Mouse (Mus musculus) erythroblast, embryonic 14.5 days (primary cell): ENCODE results near the gene Zfpm1.

Source experiments
- GATA1 ChIP-seq: IDR thresholded peaks from 2 replicates; pipeline ENCODE4 v1.6.1; 2012; ENCODE audit warnings: low read length, inconsistent platforms, mixed read lengths
- TAL1 ChIP-seq: IDR thresholded peaks from 3 replicates; pipeline ENCODE4 v1.6.1; 2012; ENCODE audit warnings: low read length, inconsistent platforms, mixed read lengths

- TF ChIP-seq GATA1 = no peak
- no peak for TF ChIP-seq TAL1
These were observed 47.9 kb upstream of the Zfpm1 start for GRCm38 (mm10) chr8:122234055-122234454.
